Mouse (Mus musculus) liver, adult 2 months (tissue): ENCODE measurements around the gene Abcd4. TPM values are rescaled to one million over a fixed set of nuclear protein-coding genes. Genes with fewer than 3 reads are reported as not detected.

Source experiments
- DNase-seq: peaks from one replicate; pipeline ENCODE4 v3.0.0-alpha.2; 2011; ENCODE audit warnings: low read depth, low spot score; ENCODE audit errors: extremely low read depth
- H3K27ac ChIP-seq: fragments of 200-500 bp; replicated peaks from 2 replicates; pipeline ENCODE4 v1.5.1; 2012; ENCODE audit warnings: low read depth, mild to moderate bottlenecking, control low read depth, inconsistent platforms, low read length; ENCODE audit not compliant: insufficient read depth
- H3K27me3 ChIP-seq: fragments of 200-500 bp; 2 replicates; pipeline ENCODE4 v1.6.1; 2012; ENCODE audit warnings: mild to moderate bottlenecking, moderate library complexity, low read length, inconsistent platforms; ENCODE audit not compliant: control insufficient read depth, insufficient read depth
- H3K36me3 ChIP-seq: fragments of 200-500 bp; 2 replicates; pipeline ENCODE4 v1.6.1; 2012; ENCODE audit warnings: low read length, inconsistent platforms; ENCODE audit not compliant: control insufficient read depth, insufficient read depth
- H3K4me1 ChIP-seq: fragments of 200-500 bp; 2 replicates; pipeline ENCODE4 v1.6.1; 2011; ENCODE audit warnings: low read length; ENCODE audit not compliant: control insufficient read depth, insufficient read depth
- H3K4me3 ChIP-seq: fragments of 200-500 bp; 2 replicates; pipeline ENCODE4 v1.5.1; 2011; ENCODE audit warnings: low read depth, mild to moderate bottlenecking, control low read depth, low read length, moderate library complexity; ENCODE audit not compliant: insufficient read depth
- H3K79me2 ChIP-seq: fragments of 200-500 bp; 2 replicates; pipeline ENCODE4 v1.6.1; 2012; ENCODE audit warnings: inconsistent platforms, mild to moderate bottlenecking, low read length, moderate library complexity; ENCODE audit not compliant: control insufficient read depth, insufficient read depth
- H3K9ac ChIP-seq: fragments of 200-500 bp; 2 replicates; pipeline ENCODE4 v1.6.1; 2012; ENCODE audit warnings: low read depth, mild to moderate bottlenecking, control low read depth, inconsistent platforms, low read length
- CTCF ChIP-seq: fragments of 200-500 bp; IDR thresholded peaks from 2 replicates; pipeline ENCODE4 v1.5.1; 2011; ENCODE audit warnings: low read depth, low read length, control low read depth
- POLR2A ChIP-seq: fragments of 200-500 bp; IDR thresholded peaks from 2 replicates; pipeline ENCODE4 v1.6.1; 2011; ENCODE audit warnings: low read length, control low read depth; ENCODE audit not compliant: insufficient read depth; ENCODE audit errors: extremely low read depth
- WGBS: fragments of 180-500 bp; shearing (Covaris S2); methylation state at CpG from one replicate; pipeline ENCODE4 v1.1.7; 2018; 5-methylcytosine and 5-hydroxymethylcytosine counted together
- polyA plus RNA-seq: library from polyadenylated mRNA; depleted of rRNA; stranded (reverse); fragments of >200 nt; gene quantifications from 2 replicates; pipeline ENCODE4 v1.2.3, GENCODE M21; 2012
- total RNA-seq: library from RNA; depleted of rRNA; stranded (reverse); fragments of >200 nt; gene quantifications from 2 replicates; pipeline ENCODE4 v1.2.3, GENCODE M21; 2014

Abcd4 gene
- total and polyA plus RNA-seq, 2 experiments = 6.5 to 14.2 TPM

DNA sequence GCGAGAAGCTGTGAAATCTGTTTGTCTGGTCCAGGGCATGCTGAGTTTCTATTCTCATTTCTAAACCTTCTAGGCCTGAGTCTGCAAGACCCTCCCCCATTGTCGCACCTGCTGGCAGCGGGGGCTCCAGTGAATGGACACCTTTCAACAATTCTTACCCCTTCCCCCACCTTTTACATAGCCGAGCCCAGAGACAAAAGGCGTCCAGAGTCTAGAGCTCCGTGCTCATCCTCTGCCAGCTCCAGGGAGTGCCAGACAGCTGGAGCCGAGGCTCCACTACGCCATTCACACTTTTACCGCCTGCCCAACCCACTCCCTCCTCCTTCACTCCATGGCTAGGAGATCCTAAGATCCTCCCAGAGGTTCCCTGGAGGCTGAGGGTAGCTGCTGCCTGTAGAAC, 7.9 kb upstream of the Abcd4 start:
- DNase-seq = no peak
- Histone ChIP-seq H3K27ac (no peak overlapping the region), H3K36me3 (no peaks in the 10 kb centered on the region), H3K27me3 (no peaks in the 10 kb centered on the region; the same call in 1 of the 2 replicates), H3K79me2 (no peaks in the 10 kb centered on the region), H3K9ac (no peak overlapping the region), H3K4me3 (no peak overlapping the region), H3K4me1 (no peaks in the 10 kb centered on the region)
- WGBS = 23% methylated on average over 9 of the region's 9 CpGs
- TF ChIP-seq POLR2A (no peak), CTCF (no peak)

DNA sequence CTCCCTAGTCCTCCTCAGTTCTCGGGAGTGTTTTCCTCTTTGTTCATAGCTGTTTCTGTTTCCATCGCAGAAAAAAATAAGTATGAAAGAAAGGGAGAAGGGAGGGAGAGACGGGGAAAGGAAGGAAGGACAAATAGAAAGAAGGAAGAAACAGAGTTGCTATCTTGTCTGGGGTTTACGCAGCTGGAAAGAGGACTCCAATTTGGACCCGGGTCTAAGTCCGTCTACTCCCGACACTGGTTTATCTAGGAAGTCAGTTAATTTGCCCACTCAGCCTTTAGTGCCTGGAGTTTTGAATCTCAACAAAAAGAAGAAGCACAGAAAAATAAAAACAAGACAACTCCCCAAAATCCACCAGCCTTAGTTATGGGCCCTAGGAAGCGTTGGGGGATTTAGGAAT, 7.4 kb upstream of the Abcd4 start:
- TF ChIP-seq POLR2A (no peak), CTCF (no peak)
- no peaks in the 10 kb centered on the region for H3K79me2 ChIP-seq
- H3K27me3 ChIP-seq = no peaks in the 10 kb centered on the region; the same call in 1 of the 2 replicates
- H3K4me1 ChIP-seq = no peaks in the 10 kb centered on the region
- H3K4me3 ChIP-seq = no peak overlapping the region
- WGBS = 19% methylated on average over 8 of the region's 8 CpGs
- H3K36me3 ChIP-seq = no peaks in the 10 kb centered on the region
- DNase-seq = no peak
- H3K27ac ChIP-seq = no peak overlapping the region
- no peak overlapping the region for H3K9ac ChIP-seq

DNA sequence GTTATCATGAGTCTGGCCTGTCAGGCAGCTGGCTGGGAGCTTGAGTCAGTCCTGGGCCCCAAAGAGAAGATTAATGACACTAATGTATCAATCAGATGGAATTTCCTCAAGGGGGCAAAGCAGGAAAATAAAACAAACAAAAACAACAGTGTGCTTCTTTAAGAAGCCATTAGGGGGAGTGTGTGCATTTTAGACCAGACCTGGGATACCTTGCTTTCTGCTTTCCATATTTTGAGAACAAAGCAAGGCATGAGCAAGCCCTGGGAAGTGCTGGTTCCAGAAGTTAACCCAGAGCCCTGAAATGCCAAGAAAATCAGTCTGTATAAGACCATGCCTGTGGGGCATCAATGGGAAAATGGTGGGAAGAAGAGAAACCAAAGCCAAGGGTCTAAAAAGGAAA, 3.8 kb upstream of the Abcd4 start:
- TF ChIP-seq CTCF (no peak), POLR2A (no peak)
- Histone ChIP-seq H3K4me3 (no peak overlapping the region), H3K27ac (no peak overlapping the region), H3K9ac (no peak overlapping the region), H3K79me2 (no peaks in the 10 kb centered on the region), H3K27me3 (no peaks in the 10 kb centered on the region; the same call in 1 of the 2 replicates), H3K4me1 (no peaks in the 10 kb centered on the region), H3K36me3 (no peaks in the 10 kb centered on the region)
- DNase-seq = no peak

DNA sequence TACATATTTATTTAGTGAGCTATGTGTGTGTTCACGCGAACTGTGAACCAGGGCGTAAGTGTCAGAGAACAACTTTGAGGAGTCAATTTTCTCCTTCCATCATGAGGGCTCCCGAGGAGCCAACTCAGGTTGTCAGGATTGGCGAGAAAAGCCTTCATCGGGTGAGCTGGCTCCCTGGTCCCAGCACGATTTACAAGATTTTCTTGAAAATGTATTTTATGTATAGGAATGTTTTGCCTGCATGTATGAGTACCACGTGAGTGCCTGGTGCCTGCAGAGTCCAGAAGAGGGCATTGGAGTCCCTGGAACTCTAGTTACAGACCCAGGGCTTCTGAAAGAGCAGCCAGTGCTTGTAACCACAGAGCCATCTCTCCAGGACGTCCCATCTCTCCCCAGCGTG, 450 bp upstream of the Abcd4 start:
- TF ChIP-seq CTCF = no peak
- Histone ChIP-seq H3K9ac (peak overlapping the region; percentile 55; the same call in 1 of the 2 replicates), H3K27ac (peak overlapping the region; percentile 21; the same call in 1 of the 2 replicates), H3K36me3 (no peaks in the 10 kb centered on the region), H3K27me3 (no peaks in the 10 kb centered on the region), H3K79me2 (no peaks in the 10 kb centered on the region), H3K4me3 (peak overlapping the region; percentile 100; the same call in 1 of the 2 replicates), H3K4me1 (no peaks in the 10 kb centered on the region)
- peak; percentile 59 for DNase-seq
- 2% methylated on average over 10 of the region's 10 CpGs for WGBS

DNA sequence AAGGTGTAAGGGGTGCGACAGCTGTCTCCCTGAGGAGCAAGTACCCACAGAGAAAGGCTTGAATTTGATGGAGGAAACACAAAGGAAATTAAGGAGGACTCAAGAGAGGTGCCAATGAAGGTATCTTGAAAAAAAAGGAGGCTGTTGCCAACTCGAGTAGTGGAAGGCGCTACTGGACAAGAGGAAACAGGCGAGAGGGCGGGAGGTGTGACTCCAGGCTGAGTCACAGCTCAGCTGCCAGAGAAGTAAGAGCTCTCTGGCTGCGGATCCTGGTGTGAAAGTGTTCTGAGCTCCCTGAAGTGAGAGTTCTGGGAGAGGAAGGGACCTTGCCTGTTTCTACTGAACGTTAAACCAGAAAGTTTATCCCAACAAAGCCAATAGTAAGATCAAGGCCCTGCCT, 2.7 kb downstream of the Abcd4 start:
- no peak overlapping the region for H3K4me3 ChIP-seq
- DNase-seq = no peak

DNA sequence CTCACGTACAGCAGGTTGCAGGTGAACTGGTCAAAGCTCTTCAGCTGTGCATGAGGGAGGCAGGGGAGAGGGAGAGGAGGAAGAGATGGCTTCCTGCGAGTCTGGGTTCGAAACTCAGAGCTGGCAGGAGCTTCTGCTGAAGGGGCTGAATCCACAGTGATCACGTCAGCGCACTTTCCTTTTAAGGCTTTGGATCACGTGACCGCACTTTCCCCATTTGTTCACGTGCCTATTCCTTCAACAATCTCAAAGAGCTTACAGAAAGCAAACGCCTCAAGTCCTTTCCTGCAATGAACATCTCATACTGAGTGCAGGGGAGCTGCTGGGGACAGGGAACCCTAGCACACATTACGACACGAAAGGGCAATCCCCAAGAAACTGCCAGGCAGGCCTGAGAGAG, 3.2 kb downstream of the Abcd4 start:
- Histone ChIP-seq H3K36me3 (no peaks in the 10 kb centered on the region), H3K4me1 (peaks cover 4% of the 10 kb centered on the region; the same call in 1 of the 2 replicates), H3K27me3 (no peaks in the 10 kb centered on the region), H3K4me3 (no peak overlapping the region), H3K79me2 (no peaks in the 10 kb centered on the region), H3K27ac (no peak overlapping the region), H3K9ac (no peak overlapping the region)
- TF ChIP-seq CTCF = no peak
- TF ChIP-seq POLR2A = no peak
- no peak for DNase-seq
- WGBS = 92% methylated on average over 11 of the region's 11 CpGs

More for the DNA sequence above, 2.7 kb downstream of the Abcd4 start:
- no peak overlapping the region for H3K27ac ChIP-seq
- H3K27me3 ChIP-seq = no peaks in the 10 kb centered on the region
- no peak for TF ChIP-seq CTCF
- H3K9ac ChIP-seq = no peak overlapping the region
- no peaks in the 10 kb centered on the region for H3K79me2 ChIP-seq
- peaks cover 4% of the 10 kb centered on the region; the same call in 1 of the 2 replicates for H3K4me1 ChIP-seq
- 78% methylated on average over 7 of the region's 7 CpGs for WGBS
- H3K36me3 ChIP-seq = no peaks in the 10 kb centered on the region
